Mouse (Mus musculus) spleen, adult 2 months (tissue): ENCODE data around the gene Dnaaf2. TPM values are rescaled to one million over a fixed set of nuclear protein-coding genes. Genes with fewer than 3 reads are reported as not detected.

Experiments
- DNase-seq, 2 experiments: peaks; one replicate each; pipeline versions ENCODE4 v3.0.0 to v3.0.0-alpha.2; 2012 to 2021; ENCODE audit warnings: low spot score in 2 of 2, low read depth in 1 of 2
- H3K27ac ChIP-seq: fragments of 200-500 bp; 2 replicates; pipeline ENCODE4 v1.5.1; 2012; ENCODE audit warnings: low read length, inconsistent platforms; ENCODE audit not compliant: insufficient read depth
- H3K27me3 ChIP-seq: fragments of 200-500 bp; 2 replicates; pipeline ENCODE4 v1.6.1; 2012; ENCODE audit warnings: mild to moderate bottlenecking, moderate library complexity, low read length, inconsistent platforms; ENCODE audit not compliant: control insufficient read depth, insufficient read depth
- H3K36me3 ChIP-seq: fragments of 200-500 bp; 2 replicates; pipeline ENCODE4 v1.6.1; 2012; ENCODE audit warnings: mild to moderate bottlenecking, low read length, inconsistent platforms; ENCODE audit not compliant: control insufficient read depth, insufficient read depth
- H3K4me1 ChIP-seq: fragments of 200-500 bp; 2 replicates; pipeline ENCODE4 v1.6.1; 2011; ENCODE audit warnings: inconsistent platforms; ENCODE audit not compliant: control insufficient read depth, insufficient read depth, insufficient read length
- H3K4me3 ChIP-seq: fragments of 200-500 bp; 2 replicates; pipeline ENCODE4 v1.5.1; 2011; ENCODE audit warnings: mild to moderate bottlenecking, inconsistent platforms; ENCODE audit not compliant: insufficient read depth, insufficient read length; ENCODE audit errors: extremely low read depth
- CTCF ChIP-seq: fragments of 200-500 bp; IDR thresholded peaks from 2 replicates; pipeline ENCODE4 v1.5.1; 2011; ENCODE audit warnings: mild to moderate bottlenecking, inconsistent platforms; ENCODE audit not compliant: insufficient read depth, insufficient read length, insufficient replicate concordance; ENCODE audit errors: extremely low read depth
- POLR2A ChIP-seq: fragments of 200-500 bp; IDR thresholded peaks from 2 replicates; pipeline ENCODE4 v1.6.1; 2011; ENCODE audit warnings: low read depth, low read length, inconsistent platforms
- WGBS: fragments of 180-500 bp; shearing (Covaris S2); methylation state at CpG from one replicate; pipeline ENCODE4 v1.1.7; 2018; 5-methylcytosine and 5-hydroxymethylcytosine counted together
- polyA plus RNA-seq: library from polyadenylated mRNA; depleted of rRNA; stranded (reverse); fragments of >200 nt; gene quantifications from 2 replicates; pipeline ENCODE4 v1.2.3, GENCODE M21; 2012

Dnaaf2 gene
- polyA plus RNA-seq, 1 experiment: 1.4 TPM

DNA sequence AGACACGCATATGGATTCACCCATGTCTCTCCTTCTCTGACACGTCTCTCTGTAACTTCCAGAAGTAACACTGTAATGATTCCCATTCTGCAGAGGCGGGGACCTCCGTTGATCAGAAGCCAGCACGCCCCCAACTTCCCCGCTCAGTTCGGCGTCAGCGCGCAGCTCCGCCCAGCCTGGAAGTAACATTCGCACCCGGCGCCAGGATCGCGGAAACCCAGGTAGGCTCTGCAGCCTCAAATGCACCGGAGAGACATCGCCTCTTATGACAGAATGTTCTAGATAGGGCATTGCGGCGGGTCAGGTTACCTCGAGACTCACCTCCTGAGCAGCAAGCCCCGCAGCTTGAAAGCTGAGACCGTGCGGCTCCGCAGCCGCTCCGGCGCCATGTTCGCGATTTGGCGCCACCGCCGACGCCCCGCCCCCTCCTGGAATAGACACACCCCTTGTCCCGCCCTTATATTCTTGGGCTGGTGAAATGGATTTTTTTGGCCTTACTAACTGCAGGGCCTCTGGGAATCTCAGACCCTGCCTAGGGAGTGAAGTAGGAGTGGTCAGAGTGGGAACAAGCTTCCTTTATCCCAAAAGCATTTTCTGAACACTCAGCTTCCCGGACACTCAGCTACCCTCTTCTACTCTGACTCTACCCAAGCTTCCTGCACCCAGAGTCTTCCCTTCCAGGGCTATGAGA lies 29.7 kb upstream of the Dnaaf2 start, which contains the start of gene Pole2:
Pole2 (minus strand) TSS at position 420 of the 691 bp plus-strand sequence.
- WGBS: under 1% methylated on average over 37 of the region's 37 CpGs
- H3K27ac ChIP-seq: peak within 1 kb of the TSS; percentile 59; the same call in 1 of the 2 replicates

DNA sequence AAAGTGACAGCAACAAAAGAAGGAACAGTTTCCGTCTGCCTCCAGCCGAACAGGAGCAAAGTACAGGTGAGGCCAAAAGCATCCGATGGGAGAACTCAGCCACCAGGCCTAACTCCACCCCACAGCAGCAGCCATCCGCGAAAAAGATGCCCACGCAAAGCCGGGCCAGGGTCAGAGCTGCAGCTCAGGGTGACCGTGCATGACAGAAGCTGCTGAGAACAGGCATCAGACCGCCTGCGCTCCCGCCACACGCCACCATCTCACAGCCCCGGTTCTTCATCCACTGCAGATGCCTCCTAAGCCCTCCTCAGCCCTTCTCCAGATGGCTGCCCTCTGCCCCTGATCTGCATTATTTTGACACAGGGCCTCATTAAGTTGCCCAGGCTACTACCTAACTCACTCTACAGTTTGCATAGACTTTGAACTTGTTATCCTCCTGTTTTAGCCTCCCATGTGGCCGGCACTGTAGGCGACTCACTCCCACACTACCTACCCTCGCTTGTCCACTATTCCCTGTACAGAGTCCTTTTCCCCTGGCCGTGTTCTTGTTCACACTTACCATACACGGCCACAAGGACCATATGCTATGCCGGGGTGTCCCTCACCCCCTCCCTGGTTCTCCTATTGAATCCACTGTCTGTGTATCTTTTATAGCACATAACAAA lies 22.5 kb upstream of the Dnaaf2 start:
- Histone ChIP-seq H3K36me3 (peaks cover 5% of the 10 kb centered on the region), H3K27ac (no peak overlapping the region), H3K27me3 (no peaks in the 10 kb centered on the region), H3K4me3 (no peak overlapping the region), H3K4me1 (no peaks in the 10 kb centered on the region)
- no peak for TF ChIP-seq POLR2A
- no peak for TF ChIP-seq CTCF
- DNase-seq: no peak
- WGBS: 93% methylated on average over 19 of the region's 19 CpGs

More for the DNA sequence above, 29.7 kb upstream of the Dnaaf2 start, which contains the start of gene Pole2:
- Histone ChIP-seq H3K4me3 (peak within 1 kb of the TSS; percentile 95), H3K27me3 (no peaks in the 10 kb centered on the region), H3K36me3 (no peaks in the 10 kb centered on the region), H3K4me1 (no peaks in the 10 kb centered on the region; the same call in 1 of the 2 replicates)
- DNase-seq: peak; percentile 55 to 77
- TF ChIP-seq POLR2A (no peak; the same call in 1 of the 2 replicates), CTCF (no peak)

DNA sequence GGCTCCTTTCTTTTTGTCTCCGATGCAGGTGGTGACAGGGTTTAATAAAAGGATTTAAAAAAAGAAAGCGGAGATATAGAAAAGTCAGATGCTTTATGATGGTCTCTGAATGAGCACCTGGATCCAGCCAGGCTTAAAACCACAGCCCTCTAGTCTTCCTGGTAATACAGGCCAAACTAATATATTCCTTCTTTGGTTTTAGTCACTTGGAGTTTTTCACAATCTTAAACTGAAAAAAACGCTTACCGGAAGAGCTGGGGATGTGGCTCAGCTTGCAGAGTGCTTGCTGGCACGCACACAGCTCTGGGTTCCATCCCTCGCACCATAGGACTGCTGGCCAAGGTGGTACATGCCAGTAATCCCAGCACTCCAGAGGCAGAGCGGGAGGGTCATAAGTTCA lies 18.4 kb upstream of the Dnaaf2 start:
- no peaks in the 10 kb centered on the region for H3K4me1 ChIP-seq
- no peak overlapping the region for H3K27ac ChIP-seq
- peaks cover 5% of the 10 kb centered on the region for H3K36me3 ChIP-seq
- no peak for DNase-seq
- WGBS: 84% methylated on average over 7 of the region's 7 CpGs
- no peaks in the 10 kb centered on the region for H3K27me3 ChIP-seq
- no peak overlapping the region for H3K4me3 ChIP-seq
- TF ChIP-seq POLR2A: no peak
- no peak for TF ChIP-seq CTCF

DNA sequence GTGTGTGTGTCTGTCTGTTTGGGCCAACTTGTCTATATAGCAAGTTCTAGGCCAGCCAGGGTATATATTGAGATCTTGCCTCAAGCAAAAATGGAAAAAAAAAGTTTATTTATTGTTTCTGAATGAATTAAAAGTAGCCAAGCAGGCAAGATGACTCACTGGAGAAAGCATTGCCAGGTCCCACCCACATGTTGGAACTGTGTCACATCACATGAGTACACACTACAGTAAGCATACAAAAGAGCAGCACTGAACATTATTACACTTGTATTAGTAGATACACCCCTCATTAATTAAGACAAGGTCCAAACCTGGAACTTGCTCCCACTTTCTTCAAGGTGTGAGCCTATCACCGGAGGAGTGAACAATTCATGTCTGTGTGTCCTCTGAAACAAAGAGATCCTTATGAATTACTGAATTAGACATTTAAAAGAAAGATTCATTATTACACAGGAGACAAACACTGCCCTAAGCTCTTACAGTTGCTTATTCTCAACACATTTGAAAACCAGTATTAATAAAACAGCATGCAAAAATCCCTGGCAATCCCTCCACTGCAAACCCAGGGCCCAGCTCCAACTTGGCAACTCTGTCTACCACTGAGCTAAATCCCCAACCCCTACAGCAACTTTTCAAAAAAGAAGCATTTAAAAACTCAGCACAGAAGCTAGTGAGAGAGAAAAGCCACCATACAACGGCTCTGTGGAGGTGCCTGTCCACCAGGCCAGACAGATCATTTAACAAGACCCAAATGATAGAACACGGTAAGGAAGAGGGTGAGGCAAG lies 17.0 kb upstream of the Dnaaf2 start:
- DNase-seq: no peak
- H3K4me3 ChIP-seq: no peak overlapping the region
- 91% methylated on average over 3 of the region's 3 CpGs for WGBS
- no peaks in the 10 kb centered on the region for H3K36me3 ChIP-seq
- TF ChIP-seq POLR2A: no peak
- TF ChIP-seq CTCF: no peak
- H3K27me3 ChIP-seq: no peaks in the 10 kb centered on the region
- H3K4me1 ChIP-seq: no peaks in the 10 kb centered on the region
- H3K27ac ChIP-seq: no peak overlapping the region

DNA sequence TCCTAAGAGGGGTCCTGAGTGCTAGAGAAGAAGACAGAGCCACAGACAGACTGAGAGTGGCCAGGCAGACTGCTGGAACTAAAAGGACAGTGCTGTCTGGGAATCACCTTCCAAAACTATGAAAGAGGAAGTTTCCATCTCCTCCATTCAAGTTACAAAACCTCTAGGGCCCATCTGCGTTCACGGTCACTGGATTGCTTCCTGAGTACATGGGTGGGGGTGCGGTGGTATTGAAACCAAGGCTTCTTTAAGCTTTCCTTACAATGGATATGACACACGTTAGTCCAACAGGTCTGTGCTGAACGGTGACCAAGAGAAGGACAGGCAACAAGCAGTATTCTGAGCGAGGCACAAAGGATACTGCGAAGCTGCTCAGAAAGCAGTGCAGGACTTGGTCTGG lies 16.2 kb upstream of the Dnaaf2 start:
- Histone ChIP-seq H3K27ac (no peak overlapping the region), H3K27me3 (no peaks in the 10 kb centered on the region), H3K4me1 (no peaks in the 10 kb centered on the region), H3K36me3 (no peaks in the 10 kb centered on the region; the same call in 1 of the 2 replicates), H3K4me3 (no peak overlapping the region)
- 63% methylated on average over 7 of the region's 7 CpGs for WGBS
- TF ChIP-seq CTCF: no peak
- no peak for TF ChIP-seq POLR2A
- DNase-seq: no peak

DNA sequence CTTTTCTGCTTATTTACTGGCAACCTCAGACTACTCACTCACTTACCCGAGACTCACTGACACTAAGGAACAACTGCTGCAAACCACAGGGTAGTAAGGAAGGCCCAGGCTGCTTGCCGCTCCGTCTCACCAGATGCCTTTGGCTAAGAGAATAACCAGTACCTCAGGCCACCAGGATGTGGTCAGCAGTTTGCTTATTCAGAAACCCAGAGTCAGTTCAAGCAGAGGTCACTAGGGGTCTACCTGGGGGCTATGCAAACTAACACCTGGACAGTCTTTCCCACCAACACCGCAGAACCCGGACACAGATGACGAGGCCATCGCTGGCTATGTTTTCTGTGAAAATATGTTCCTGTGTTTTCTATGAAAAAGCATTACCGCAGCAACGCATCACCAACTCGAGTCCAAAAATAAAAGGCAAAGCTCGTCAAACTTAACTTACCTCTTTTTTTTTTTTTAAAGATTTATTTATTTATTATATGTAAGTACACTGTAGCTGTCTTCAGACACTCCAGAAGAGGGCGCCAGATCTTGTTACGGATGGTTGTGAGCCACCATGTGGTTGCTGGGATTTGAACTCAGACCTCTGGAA lies 15.1 kb upstream of the Dnaaf2 start:
- TF ChIP-seq POLR2A: no peak
- no peak for TF ChIP-seq CTCF
- no peaks in the 10 kb centered on the region for H3K4me1 ChIP-seq
- no peaks in the 10 kb centered on the region; the same call in 1 of the 2 replicates for H3K36me3 ChIP-seq
- 90% methylated on average over 13 of the region's 13 CpGs for WGBS
- H3K27me3 ChIP-seq: no peaks in the 10 kb centered on the region
- DNase-seq: no peak
- no peak overlapping the region for H3K4me3 ChIP-seq
- no peak overlapping the region for H3K27ac ChIP-seq
